Mouse (Mus musculus): ENCODE measurements around the gene E130114P18Rik.

- TF ChIP-seq POLR2A (IDR thresholded peaks at IDR 0.05; ENCODE audit: borderline replicate concordance, extremely low read depth, insufficient read depth, insufficient read length, poor library complexity, severe bottlenecking) (no peak), CTCF (IDR thresholded peaks at IDR 0.05; ENCODE audit: borderline replicate concordance, extremely low read depth, insufficient read depth, insufficient read length) (no peak)
Measured at GRCm38 (mm10) chr4:97593869-97594268, 184.0 kb downstream of the E130114P18Rik start.
